Mouse (Mus musculus): ENCODE data around the gene Cd52. TPM values are rescaled to one million over a fixed set of nuclear protein-coding genes. Genes with fewer than 3 reads are reported as not detected.

Cd52 gene
- polyA plus RNA-seq, 1 experiment from 2014 or later = 4.5 TPM

- Histone ChIP-seq H3K27me3 (ENCODE audit: control insufficient read depth, insufficient read depth, low read length) (no peaks in the 10 kb centered on the region; the same call in 1 of the 2 replicates), H3K9ac (replicated peaks; ENCODE audit: low read length) (no peak overlapping the region), H3K27ac (replicated peaks; ENCODE audit: low read depth, low read length) (no peak overlapping the region), H3K36me3 (ENCODE audit: control insufficient read depth, insufficient read depth, low read length) (no peaks in the 10 kb centered on the region), H3K9me3 (ENCODE audit: control insufficient read depth, low read length) (no peaks in the 10 kb centered on the region), H3K4me1 (ENCODE audit: control insufficient read depth, insufficient read depth, low read length) (no peaks in the 10 kb centered on the region), H3K4me3 (replicated peaks; ENCODE audit: low read depth, low read length) (no peak overlapping the region), H3K4me2 (ENCODE audit: low read length) (no peak overlapping the region)
- ATAC-seq (ENCODE audit: low FRiP score, low TSS enrichment) (no peak), DNase-seq (no peak)
- WGBS = 95% methylated on average over 4 of the region's 4 CpGs
Observed at GRCm38 (mm10) chr4:134068793-134069580, 25.9 kb downstream of the Cd52 start.

GRCm38 (mm10) chr4:134067833-134068544, 26.9 kb downstream of the Cd52 start:
- H3K36me3 ChIP-seq (ENCODE audit: control insufficient read depth, insufficient read depth, low read length) = no peaks in the 10 kb centered on the region
- no peak overlapping the region for H3K4me2 ChIP-seq (ENCODE audit: low read length)
- H3K27ac ChIP-seq (replicated peaks; ENCODE audit: low read depth, low read length) = no peak overlapping the region
- H3K4me1 ChIP-seq (ENCODE audit: control insufficient read depth, insufficient read depth, low read length) = no peaks in the 10 kb centered on the region
- ATAC-seq (ENCODE audit: low FRiP score, low TSS enrichment) (no peak), DNase-seq (no peak)
- no peak overlapping the region for H3K9ac ChIP-seq (replicated peaks; ENCODE audit: low read length)
- H3K4me3 ChIP-seq (replicated peaks; ENCODE audit: low read depth, low read length) = no peak overlapping the region
- H3K27me3 ChIP-seq (ENCODE audit: control insufficient read depth, insufficient read depth, low read length) = no peaks in the 10 kb centered on the region; the same call in 1 of the 2 replicates
- WGBS = 81% methylated on average over 7 of the region's 7 CpGs
- no peaks in the 10 kb centered on the region for H3K9me3 ChIP-seq (ENCODE audit: control insufficient read depth, low read length)

GRCm38 (mm10) chr4:134067383-134067782, 27.5 kb downstream of the Cd52 start:
- WGBS = 91% methylated on average over 8 of the region's 8 CpGs
- H3K27ac ChIP-seq (replicated peaks; ENCODE audit: low read depth, low read length) = no peak overlapping the region
- ATAC-seq (ENCODE audit: low FRiP score, low TSS enrichment) (no peak), DNase-seq (no peak)
- H3K9me3 ChIP-seq (ENCODE audit: control insufficient read depth, low read length) = no peaks in the 10 kb centered on the region
- H3K27me3 ChIP-seq (ENCODE audit: control insufficient read depth, insufficient read depth, low read length) = no peaks in the 10 kb centered on the region; the same call in 1 of the 2 replicates
- H3K4me3 ChIP-seq (replicated peaks; ENCODE audit: low read depth, low read length) = no peak overlapping the region
- no peaks in the 10 kb centered on the region for H3K4me1 ChIP-seq (ENCODE audit: control insufficient read depth, insufficient read depth, low read length)
- no peak overlapping the region for H3K9ac ChIP-seq (replicated peaks; ENCODE audit: low read length)
- no peak overlapping the region for H3K4me2 ChIP-seq (ENCODE audit: low read length)
- H3K36me3 ChIP-seq (ENCODE audit: control insufficient read depth, insufficient read depth, low read length) = no peaks in the 10 kb centered on the region

- Histone ChIP-seq H3K27ac (replicated peaks; ENCODE audit: low read depth, low read length) (no peak overlapping the region), H3K4me2 (ENCODE audit: low read length) (no peak overlapping the region), H3K9ac (replicated peaks; ENCODE audit: low read length) (no peak overlapping the region), H3K4me1 (ENCODE audit: control insufficient read depth, insufficient read depth, low read length) (no peaks in the 10 kb centered on the region), H3K27me3 (ENCODE audit: control insufficient read depth, insufficient read depth, low read length) (no peaks in the 10 kb centered on the region; the same call in 1 of the 2 replicates), H3K4me3 (replicated peaks; ENCODE audit: low read depth, low read length) (no peak overlapping the region), H3K36me3 (ENCODE audit: control insufficient read depth, insufficient read depth, low read length) (no peaks in the 10 kb centered on the region), H3K9me3 (ENCODE audit: control insufficient read depth, low read length) (no peaks in the 10 kb centered on the region)
- no peak for ATAC-seq (ENCODE audit: low FRiP score, low TSS enrichment)
- WGBS = 21% methylated on average over 23 of the region's 23 CpGs
- DNase-seq = no peak
Observed at GRCm38 (mm10) chr4:134065431-134066004, 29.4 kb downstream of the Cd52 start.

GRCm38 (mm10) chr4:134062561-134062960, 32.3 kb downstream of the Cd52 start:
- Histone ChIP-seq H3K9me3 (ENCODE audit: control insufficient read depth, low read length) (no peaks in the 10 kb centered on the region), H3K36me3 (ENCODE audit: control insufficient read depth, insufficient read depth, low read length) (no peaks in the 10 kb centered on the region), H3K4me3 (replicated peaks; ENCODE audit: low read depth, low read length) (no peak overlapping the region), H3K27ac (replicated peaks; ENCODE audit: low read depth, low read length) (no peak overlapping the region), H3K4me1 (ENCODE audit: control insufficient read depth, insufficient read depth, low read length) (no peaks in the 10 kb centered on the region), H3K9ac (replicated peaks; ENCODE audit: low read length) (no peak overlapping the region), H3K4me2 (ENCODE audit: low read length) (no peak overlapping the region), H3K27me3 (ENCODE audit: control insufficient read depth, insufficient read depth, low read length) (no peaks in the 10 kb centered on the region; the same call in 1 of the 2 replicates)
- DNase-seq (no peak), ATAC-seq (ENCODE audit: low FRiP score, low TSS enrichment) (no peak)
- WGBS = 73% methylated on average over 8 of the region's 8 CpGs

GRCm38 (mm10) chr4:134061944-134062446, 32.9 kb downstream of the Cd52 start:
- WGBS = 67% methylated on average over 8 of the region's 8 CpGs
- no peak overlapping the region for H3K27ac ChIP-seq (replicated peaks; ENCODE audit: low read depth, low read length)
- H3K9ac ChIP-seq (replicated peaks; ENCODE audit: low read length) = no peak overlapping the region
- no peaks in the 10 kb centered on the region; the same call in 1 of the 2 replicates for H3K27me3 ChIP-seq (ENCODE audit: control insufficient read depth, insufficient read depth, low read length)
- H3K4me2 ChIP-seq (ENCODE audit: low read length) = no peak overlapping the region
- no peaks in the 10 kb centered on the region for H3K9me3 ChIP-seq (ENCODE audit: control insufficient read depth, low read length)
- ATAC-seq (ENCODE audit: low FRiP score, low TSS enrichment) = no peak
- H3K4me3 ChIP-seq (replicated peaks; ENCODE audit: low read depth, low read length) = no peak overlapping the region
- H3K36me3 ChIP-seq (ENCODE audit: control insufficient read depth, insufficient read depth, low read length) = no peaks in the 10 kb centered on the region
- H3K4me1 ChIP-seq (ENCODE audit: control insufficient read depth, insufficient read depth, low read length) = no peaks in the 10 kb centered on the region
- no peak for DNase-seq

- Histone ChIP-seq H3K4me1 (ENCODE audit: control insufficient read depth, insufficient read depth, low read length) (no peaks in the 10 kb centered on the region), H3K36me3 (ENCODE audit: control insufficient read depth, insufficient read depth, low read length) (no peaks in the 10 kb centered on the region), H3K4me2 (ENCODE audit: low read length) (no peak overlapping the region), H3K4me3 (replicated peaks; ENCODE audit: low read depth, low read length) (no peak overlapping the region), H3K9ac (replicated peaks; ENCODE audit: low read length) (no peak overlapping the region), H3K9me3 (ENCODE audit: control insufficient read depth, low read length) (no peaks in the 10 kb centered on the region), H3K27ac (replicated peaks; ENCODE audit: low read depth, low read length) (no peak overlapping the region), H3K27me3 (ENCODE audit: control insufficient read depth, insufficient read depth, low read length) (no peaks in the 10 kb centered on the region; the same call in 1 of the 2 replicates)
- WGBS = 61% methylated on average over 18 of the region's 18 CpGs
- DNase-seq (no peak), ATAC-seq (ENCODE audit: low FRiP score, low TSS enrichment) (no peak)
Observed at GRCm38 (mm10) chr4:134061166-134061830, 33.6 kb downstream of the Cd52 start.

GRCm38 (mm10) chr4:134060135-134060865, 34.6 kb downstream of the Cd52 start, which contains the start of gene Crybg2:
Gene Crybg2 (plus strand): TSS chr4:134060815.
- DNase-seq = no peak

More at GRCm38 (mm10) chr4:134060135-134060865, 34.6 kb downstream of the Cd52 start, which contains the start of gene Crybg2:
- H3K9me3 ChIP-seq (ENCODE audit: control insufficient read depth, low read length) = no peaks in the 10 kb centered on the region
- H3K27ac ChIP-seq (replicated peaks; ENCODE audit: low read depth, low read length) = no peak within 1 kb of the TSS
- H3K4me3 ChIP-seq (replicated peaks; ENCODE audit: low read depth, low read length) = no peak within 1 kb of the TSS
- WGBS = 45% methylated on average over 28 of the region's 28 CpGs
- no peaks in the 10 kb centered on the region for H3K4me1 ChIP-seq (ENCODE audit: control insufficient read depth, insufficient read depth, low read length)
- ATAC-seq (ENCODE audit: low FRiP score, low TSS enrichment) = no peak
- H3K9ac ChIP-seq (replicated peaks; ENCODE audit: low read length) = no peak within 1 kb of the TSS
- no peaks in the 10 kb centered on the region for H3K27me3 ChIP-seq (ENCODE audit: control insufficient read depth, insufficient read depth, low read length)
- H3K36me3 ChIP-seq (ENCODE audit: control insufficient read depth, insufficient read depth, low read length) = no peaks in the 10 kb centered on the region
- H3K4me2 ChIP-seq (ENCODE audit: low read length) = no peak within 1 kb of the TSS

All from midbrain, embryonic 14.5 days (tissue).